Mouse (Mus musculus) limb, embryonic 11.5 days (tissue): ENCODE results near the gene Sox2. TPM values are rescaled to one million over a fixed set of nuclear protein-coding genes. Genes with fewer than 3 reads are reported as not detected.
A peak's percentile ranks its signal among the peaks of the same experiment; 100 is the strongest.

Experiments used
- ATAC-seq: fragments of 200-750 bp; cut with Nextera tagmentation; 2 replicates; pipeline ENCODE4 v1.8.0; 2017; ENCODE audit warnings: low read depth; ENCODE audit not compliant: insufficient number of reproducible peaks, low FRiP score, low TSS enrichment
- DNase-seq: peaks from one replicate; pipeline ENCODE4 v3.0.0-alpha.2; 2015; ENCODE audit warnings: low spot score
- H3K27ac ChIP-seq: fragments of 300-500 bp; sonication (generic); replicated peaks from 2 replicates; pipeline ENCODE4 v1.5.1; 2014; ENCODE audit warnings: low read depth, mild to moderate bottlenecking, low read length
- H3K27me3 ChIP-seq: fragments of 300-500 bp; sonication (generic); 2 replicates; pipeline ENCODE4 v1.6.1; 2014; ENCODE audit warnings: mild to moderate bottlenecking, low read length, mixed read lengths; ENCODE audit not compliant: control insufficient read depth, insufficient read depth
- H3K36me3 ChIP-seq: fragments of 300-500 bp; sonication (generic); 2 replicates; pipeline ENCODE4 v1.6.1; 2014; ENCODE audit warnings: mild to moderate bottlenecking, low read length, moderate library complexity, mixed read lengths; ENCODE audit not compliant: control insufficient read depth, insufficient read depth
- H3K4me1 ChIP-seq: fragments of 300-500 bp; sonication (generic); 2 replicates; pipeline ENCODE4 v1.6.1; 2014; ENCODE audit warnings: low read length, mixed read lengths; ENCODE audit not compliant: control insufficient read depth, insufficient read depth
- H3K4me2 ChIP-seq: fragments of 300-500 bp; sonication (generic); 2 replicates; pipeline ENCODE4 v1.6.1; 2014; ENCODE audit warnings: low read depth, mild to moderate bottlenecking, moderate library complexity; ENCODE audit not compliant: severe bottlenecking
- H3K4me3 ChIP-seq: fragments of 300-500 bp; sonication (generic); 2 replicates; pipeline ENCODE4 v1.5.1; 2014; ENCODE audit warnings: low read depth, low read length
- H3K9ac ChIP-seq: fragments of 300-500 bp; sonication (generic); 2 replicates; pipeline ENCODE4 v1.6.1; 2014; ENCODE audit warnings: mild to moderate bottlenecking, low read length
- H3K9me3 ChIP-seq: fragments of 300-500 bp; sonication (generic); 2 replicates; pipeline ENCODE4 v1.6.1; 2016; ENCODE audit warnings: low read length; ENCODE audit not compliant: control insufficient read depth
- WGBS: fragments of 180-500 bp; shearing (Covaris S2); extraction: QIAGEN DNeasy Blood & Tissue Kit; methylation state at CpG from one replicate; pipeline ENCODE4 v1.1.7; 2014; 5-methylcytosine and 5-hydroxymethylcytosine counted together
- polyA plus RNA-seq: library from polyadenylated mRNA; unstranded; fragments of >200 nt; fragmentation: Nextera tagmentation; extraction: Ambion mirVana; gene quantifications from 2 replicates; pipeline ENCODE4 v1.2.1, GENCODE M21; 2014

The Sox2 gene
- polyA plus RNA-seq, 1 experiment from 2014 or later = 0.13 TPM

- H3K4me1 ChIP-seq = peaks cover 5% of the 10 kb centered on the region; the same call in 1 of the 2 replicates
- no peak overlapping the region for H3K27ac ChIP-seq
- no peak overlapping the region for H3K4me3 ChIP-seq
- no peak for ATAC-seq
- WGBS = 3% methylated on average over 10 of the region's 10 CpGs
- no peaks in the 10 kb centered on the region for H3K9me3 ChIP-seq
- H3K4me2 ChIP-seq = no peak overlapping the region
- no peaks in the 10 kb centered on the region for H3K36me3 ChIP-seq
- peak; percentile 29 for DNase-seq
- no peak overlapping the region for H3K9ac ChIP-seq
- H3K27me3 ChIP-seq = peaks cover 74% of the 10 kb centered on the region
These were observed 15.8 kb downstream of the Sox2 start for GRCm38 (mm10) chr3:34665751-34666665.

GRCm38 (mm10) chr3:34667180-34667579 is 17.0 kb downstream of the Sox2 start:
- ATAC-seq (no peak), DNase-seq (no peak)
- H3K9ac ChIP-seq = no peak overlapping the region
- peaks cover 8% of the 10 kb centered on the region; the same call in 1 of the 2 replicates for H3K4me1 ChIP-seq
- no peaks in the 10 kb centered on the region for H3K9me3 ChIP-seq
- WGBS = 44% methylated on average over 2 of the region's 2 CpGs
- H3K27me3 ChIP-seq = peaks cover 67% of the 10 kb centered on the region
- no peaks in the 10 kb centered on the region for H3K36me3 ChIP-seq
- no peak overlapping the region for H3K4me2 ChIP-seq
- H3K4me3 ChIP-seq = no peak overlapping the region
- no peak overlapping the region for H3K27ac ChIP-seq

GRCm38 (mm10) chr3:34667881-34668817 is 17.9 kb downstream of the Sox2 start:
- no peak overlapping the region for H3K4me2 ChIP-seq
- H3K4me1 ChIP-seq = peaks cover 8% of the 10 kb centered on the region; the same call in 1 of the 2 replicates
- 3% methylated on average over 18 of the region's 18 CpGs for WGBS
- ATAC-seq = no peak
- no peak overlapping the region for H3K4me3 ChIP-seq
- H3K9ac ChIP-seq = no peak overlapping the region
- H3K36me3 ChIP-seq = no peaks in the 10 kb centered on the region
- no peak overlapping the region for H3K27ac ChIP-seq
- H3K27me3 ChIP-seq = peaks cover 71% of the 10 kb centered on the region
- no peaks in the 10 kb centered on the region for H3K9me3 ChIP-seq
- no peak for DNase-seq

GRCm38 (mm10) chr3:34671024-34671660 is 20.9 kb downstream of the Sox2 start:
- H3K4me3 ChIP-seq = no peak overlapping the region
- ATAC-seq = no peak
- H3K9me3 ChIP-seq = no peaks in the 10 kb centered on the region
- DNase-seq = peak; percentile 41
- WGBS = 13% methylated on average over 15 of the region's 15 CpGs
- peaks cover 46% of the 10 kb centered on the region for H3K27me3 ChIP-seq
- H3K9ac ChIP-seq = no peak overlapping the region
- no peak overlapping the region for H3K27ac ChIP-seq
- no peaks in the 10 kb centered on the region for H3K36me3 ChIP-seq
- H3K4me1 ChIP-seq = 0 out of 2 replicates have a peak, but pooled peaks cover 3% of the 10 kb centered on the region
- H3K4me2 ChIP-seq = 0 out of 2 replicates have a peak overlapping the region, but pooled peaks have one; percentile 25

GRCm38 (mm10) chr3:34678840-34679239 is 28.6 kb downstream of the Sox2 start:
- no peak for DNase-seq
- no peaks in the 10 kb centered on the region for H3K27me3 ChIP-seq
- no peak overlapping the region for H3K4me3 ChIP-seq
- WGBS = 9% methylated on average over 7 of the region's 7 CpGs
- no peak overlapping the region for H3K4me2 ChIP-seq
- no peaks in the 10 kb centered on the region for H3K9me3 ChIP-seq
- no peak overlapping the region for H3K9ac ChIP-seq
- H3K27ac ChIP-seq = no peak overlapping the region
- H3K36me3 ChIP-seq = no peaks in the 10 kb centered on the region
- ATAC-seq = no peak
- no peaks in the 10 kb centered on the region for H3K4me1 ChIP-seq

- DNase-seq (no peak), ATAC-seq (no peak)
- H3K27ac ChIP-seq = no peak overlapping the region
- H3K27me3 ChIP-seq = no peaks in the 10 kb centered on the region
- H3K4me1 ChIP-seq = no peaks in the 10 kb centered on the region
- 69% methylated on average over 2 of the region's 2 CpGs for WGBS
- H3K9me3 ChIP-seq = no peaks in the 10 kb centered on the region
- H3K4me2 ChIP-seq = no peak overlapping the region
- H3K9ac ChIP-seq = no peak overlapping the region
- H3K4me3 ChIP-seq = no peak overlapping the region
- H3K36me3 ChIP-seq = no peaks in the 10 kb centered on the region
These were observed 29.2 kb downstream of the Sox2 start for GRCm38 (mm10) chr3:34679439-34679838.

GRCm38 (mm10) chr3:34679921-34680320 is 29.7 kb downstream of the Sox2 start:
- DNase-seq = no peak
- 57% methylated on average over 3 of the region's 3 CpGs for WGBS
- Histone ChIP-seq H3K4me2 (no peak overlapping the region), H3K9ac (no peak overlapping the region), H3K27me3 (no peaks in the 10 kb centered on the region), H3K36me3 (no peaks in the 10 kb centered on the region), H3K4me3 (no peak overlapping the region), H3K4me1 (no peaks in the 10 kb centered on the region), H3K9me3 (no peaks in the 10 kb centered on the region), H3K27ac (no peak overlapping the region)
- ATAC-seq = no peak

GRCm38 (mm10) chr3:34688072-34688471 is 37.9 kb downstream of the Sox2 start:
- no peaks in the 10 kb centered on the region for H3K36me3 ChIP-seq
- no peaks in the 10 kb centered on the region for H3K27me3 ChIP-seq
- no peak for DNase-seq
- whole genome bisulfite sequencing = 86% methylated on average over 6 of the region's 6 CpGs
- H3K4me3 ChIP-seq = no peak overlapping the region
- H3K9me3 ChIP-seq = no peaks in the 10 kb centered on the region
- no peak overlapping the region for H3K27ac ChIP-seq
- H3K9ac ChIP-seq = no peak overlapping the region
- no peak for ATAC-seq
- no peak overlapping the region for H3K4me2 ChIP-seq
- no peaks in the 10 kb centered on the region for H3K4me1 ChIP-seq
